Mouse (Mus musculus) layer of hippocampus, postnatal 36 days (tissue): ENCODE results near the gene Cacna1a. TPM values are rescaled to one million over a fixed set of nuclear protein-coding genes. Genes with fewer than 3 reads are reported as not detected.

Source experiments
- DNase-seq, 2 experiments: peaks; one replicate each; pipeline ENCODE4 v3.0.0; 2022
- total RNA-seq, 2 experiments: library from RNA; stranded (reverse); gene quantifications; 2 replicates each; pipeline ENCODE4 v1.2.3; 2021

Gene Cacna1a
- total RNA-seq, 2 experiments from 2014 or later, result 191 to 224 TPM

- peak; percentile 66 to 76 for DNase-seq
Observed at GRCm38 (mm10) chr8:84413886-84414851, 25.9 kb downstream of the Cacna1a start.

- DNase-seq, result no peak
Observed at GRCm38 (mm10) chr8:84414918-84415317, 26.7 kb downstream of the Cacna1a start.

GRCm38 (mm10) chr8:84415378-84415898 is 27.2 kb downstream of the Cacna1a start:
- DNase-seq, result peak; percentile 34 to 36

GRCm38 (mm10) chr8:84416041-84416440 is 27.8 kb downstream of the Cacna1a start:
- DNase-seq, result peak in 1 of 2 experiments; percentile 17

GRCm38 (mm10) chr8:84416915-84417314 is 28.7 kb downstream of the Cacna1a start:
- DNase-seq, result no peak

GRCm38 (mm10) chr8:84417840-84418239 is 29.6 kb downstream of the Cacna1a start:
- peak in 1 of 2 experiments; percentile 20 for DNase-seq

GRCm38 (mm10) chr8:84424426-84424825 is 36.2 kb downstream of the Cacna1a start:
- no peak for DNase-seq

- no peak for DNase-seq
Observed at GRCm38 (mm10) chr8:84426087-84426486, 37.8 kb downstream of the Cacna1a start.

GRCm38 (mm10) chr8:84426582-84426981 is 38.3 kb downstream of the Cacna1a start:
- peak in 1 of 2 experiments; percentile 41 for DNase-seq

- DNase-seq, result no peak
Observed at GRCm38 (mm10) chr8:84428034-84428433, 39.8 kb downstream of the Cacna1a start.

- DNase-seq, result no peak
Observed at GRCm38 (mm10) chr8:84429014-84429413, 40.8 kb downstream of the Cacna1a start.

GRCm38 (mm10) chr8:84429492-84429891 is 41.3 kb downstream of the Cacna1a start:
- no peak for DNase-seq

GRCm38 (mm10) chr8:84435370-84435769 is 47.1 kb downstream of the Cacna1a start:
- no peak for DNase-seq

- no peak for DNase-seq
Observed at GRCm38 (mm10) chr8:84439813-84440212, 51.6 kb downstream of the Cacna1a start.

GRCm38 (mm10) chr8:84442043-84442442 is 53.8 kb downstream of the Cacna1a start:
- no peak for DNase-seq

- DNase-seq, result no peak
Observed at GRCm38 (mm10) chr8:84446571-84446991, 58.3 kb downstream of the Cacna1a start.

- no peak for DNase-seq
Observed at GRCm38 (mm10) chr8:84454532-84454931, 66.3 kb downstream of the Cacna1a start.

GRCm38 (mm10) chr8:84458853-84459252 is 70.6 kb downstream of the Cacna1a start:
- no peak for DNase-seq

GRCm38 (mm10) chr8:84459276-84459675 is 71.0 kb downstream of the Cacna1a start:
- peak; percentile 21 to 40 for DNase-seq

GRCm38 (mm10) chr8:84460698-84461097 is 72.5 kb downstream of the Cacna1a start:
- DNase-seq, result no peak

GRCm38 (mm10) chr8:84466932-84467331 is 78.7 kb downstream of the Cacna1a start:
- peak in 1 of 2 experiments; percentile 27 for DNase-seq

GRCm38 (mm10) chr8:84469076-84469475 is 80.8 kb downstream of the Cacna1a start:
- no peak for DNase-seq

GRCm38 (mm10) chr8:84471271-84471995 is 83.2 kb downstream of the Cacna1a start:
- DNase-seq, result no peak
